Mouse (Mus musculus) left cerebral cortex, adult 18-20 months (tissue): ENCODE measurements at regions not wholly inside any gene's neighbourhood (a gene's known extent, or its start where the extent isn't known, plus 50 kb on each side); places are given as distances from the start of the nearest gene placed in this dataset.
A peak's percentile ranks its signal among the peaks of the same experiment; 100 is the strongest.

Experiments
- DNase-seq, 2 experiments: peaks; one replicate each; pipeline ENCODE4 v3.0.0; 2021 to 2022; ENCODE audit warnings: low spot score in 2 of 2, mixed read lengths in 1 of 2

- peak in 1 of 2 experiments; percentile 6 for DNase-seq
Observed at GRCm38 (mm10) chr15:45266620-45267263, 5132.6 kb downstream of the 9330182O14Rik start.

DNA sequence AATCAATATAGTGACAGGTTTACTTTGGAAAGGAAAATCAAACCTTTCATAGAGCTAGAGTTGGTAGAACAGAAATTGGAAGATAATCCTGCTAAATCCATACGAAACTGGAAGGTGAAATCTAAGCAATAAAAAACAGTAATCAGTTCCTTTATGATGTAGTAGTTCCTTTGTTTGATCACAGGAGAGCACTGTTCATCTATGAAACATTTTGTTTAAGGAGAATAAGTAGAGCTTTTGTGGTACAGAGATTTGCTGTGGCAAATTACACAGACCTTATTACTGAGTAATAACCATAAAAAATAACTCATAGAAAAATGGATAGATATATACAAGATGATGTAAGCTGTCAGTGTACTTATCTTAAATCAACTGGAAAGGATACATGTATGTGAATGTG lies 5139.5 kb downstream of the 9330182O14Rik start:
- no peak for DNase-seq

DNA sequence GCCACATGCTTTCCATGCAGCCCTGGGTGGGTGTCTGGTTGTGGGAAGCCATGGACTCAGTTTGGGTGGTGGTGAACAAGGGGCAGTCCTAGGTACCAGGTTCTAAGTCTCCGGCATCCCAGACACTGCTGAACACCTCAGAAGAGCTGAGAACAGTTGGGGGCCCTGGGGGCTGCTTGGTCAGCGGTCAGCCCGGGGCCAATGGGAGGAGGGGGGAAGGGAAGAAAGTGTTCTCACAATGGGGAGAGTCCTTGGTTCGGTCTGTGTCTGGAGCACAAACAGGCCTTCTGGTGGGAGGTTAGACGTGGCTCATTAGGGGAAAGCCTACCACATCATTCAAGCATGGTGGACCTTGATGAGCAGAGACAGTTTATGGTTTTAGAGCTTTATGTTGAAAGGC lies 5187.5 kb downstream of the 9330182O14Rik start:
- no peak for DNase-seq

- DNase-seq, result no peak
Observed at GRCm38 (mm10) chr15:45350496-45350895, 5216.3 kb downstream of the 9330182O14Rik start.
